Mouse (Mus musculus) layer of hippocampus, postnatal 10 days (tissue): ENCODE data around the gene Gpc5. TPM values are rescaled to one million over a fixed set of nuclear protein-coding genes. Genes with fewer than 3 reads are reported as not detected.

Experiments
- DNase-seq, 2 experiments: peaks; one replicate each; pipeline ENCODE4 v3.0.0; 2021; ENCODE audit warnings: low spot score in 2 of 2
- total RNA-seq, 2 experiments: library from RNA; stranded (reverse); gene quantifications; 2 replicates each; pipeline ENCODE4 v1.2.3; 2021

Gpc5 gene
- total RNA-seq, 2 experiments from 2014 or later = 35.6 to 40.9 TPM

DNA sequence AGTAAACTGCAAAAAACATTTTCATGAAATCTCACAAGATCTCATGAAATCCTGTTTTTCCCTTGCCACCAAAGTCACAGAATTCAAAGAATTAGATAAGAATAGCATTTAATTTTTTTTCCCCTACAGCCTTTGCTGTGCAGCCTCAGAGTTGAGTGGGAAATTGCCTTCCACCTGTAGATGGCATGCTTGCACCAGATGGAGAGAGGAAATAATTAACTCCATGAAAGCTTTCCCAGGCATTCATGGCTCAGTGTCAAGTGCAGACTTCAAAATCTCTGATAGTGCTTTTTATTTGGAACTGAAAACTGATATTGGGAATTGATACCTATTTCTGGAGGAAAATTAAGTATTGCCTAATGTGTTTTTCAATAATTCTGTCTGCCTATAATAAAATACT lies 393.1 kb downstream of the Gpc5 start:
- peak; percentile 60 to 68 for DNase-seq

DNA sequence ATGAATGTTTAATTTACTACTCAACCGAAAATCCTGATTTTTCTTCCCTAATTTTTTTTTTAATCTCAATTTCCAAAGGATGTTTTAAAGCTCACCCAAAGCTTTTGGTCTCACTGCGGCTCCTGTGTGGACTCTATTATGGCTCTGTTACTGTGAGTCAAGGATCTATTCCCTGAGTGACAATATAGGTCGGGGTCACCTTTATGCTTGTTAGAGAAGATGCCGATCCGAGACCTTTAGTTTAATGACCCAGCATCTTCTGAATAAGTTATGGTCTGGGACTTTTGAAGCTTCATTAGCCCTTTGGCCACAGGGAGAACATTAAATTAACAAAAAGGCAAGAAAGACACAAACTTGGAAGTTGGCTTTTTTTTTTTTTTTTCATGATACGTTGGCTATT lies 408.8 kb downstream of the Gpc5 start:
- no peak for DNase-seq

DNA sequence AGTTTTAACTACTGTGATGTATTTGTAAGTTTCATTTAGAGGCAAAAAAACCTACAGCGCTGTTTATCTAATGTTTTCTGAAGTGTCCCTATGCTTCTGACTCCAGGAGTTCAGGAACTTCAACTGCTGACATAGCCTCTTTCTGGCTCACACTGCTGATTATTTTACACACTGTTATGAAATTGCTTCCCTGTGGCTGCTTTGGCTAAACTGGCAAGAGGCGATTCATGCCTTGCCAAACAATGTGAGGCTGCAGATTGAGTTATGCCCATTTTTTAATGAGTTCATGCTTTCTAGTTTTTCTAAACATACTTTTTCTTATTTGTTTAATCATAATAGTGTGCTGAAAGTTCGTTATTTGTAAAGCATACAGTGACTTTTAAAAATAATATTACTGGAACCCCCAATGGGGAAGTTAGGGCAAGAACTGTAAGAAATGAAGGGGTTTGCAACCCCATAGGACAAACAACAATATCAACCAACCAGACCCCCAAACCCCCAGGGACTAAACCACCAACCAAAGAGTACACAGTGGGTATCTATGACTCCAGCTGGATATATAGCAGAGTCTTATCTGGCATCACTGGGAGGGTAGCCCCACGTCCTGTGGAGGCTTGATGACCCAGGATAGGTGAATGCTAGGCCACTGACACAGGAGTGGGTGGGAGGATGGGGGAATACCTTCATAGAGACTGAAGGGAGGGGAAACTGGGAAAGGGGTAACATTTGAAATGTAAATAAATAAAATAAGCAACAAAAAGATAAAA lies 454.7 kb downstream of the Gpc5 start:
- DNase-seq = no peak

DNA sequence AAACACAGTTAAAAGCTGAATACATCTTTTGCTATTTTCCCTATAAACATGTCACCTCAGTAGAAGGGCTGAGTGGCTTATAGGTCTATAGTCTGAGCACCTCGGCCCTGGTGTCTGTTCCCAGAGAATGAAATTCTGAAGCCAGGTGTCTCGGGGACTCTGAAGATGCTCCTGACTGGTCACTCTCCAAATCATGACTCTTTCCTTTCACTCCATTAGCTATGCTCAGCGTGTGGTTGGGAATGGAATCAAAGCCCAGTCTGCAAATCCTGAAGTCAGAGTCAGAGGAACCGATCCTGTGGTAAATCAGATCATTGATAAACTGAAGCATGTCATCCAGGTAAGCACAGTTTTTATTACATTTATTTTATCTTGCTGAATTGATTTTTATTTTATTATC lies 460.0 kb downstream of the Gpc5 start:
- DNase-seq = no peak

DNA sequence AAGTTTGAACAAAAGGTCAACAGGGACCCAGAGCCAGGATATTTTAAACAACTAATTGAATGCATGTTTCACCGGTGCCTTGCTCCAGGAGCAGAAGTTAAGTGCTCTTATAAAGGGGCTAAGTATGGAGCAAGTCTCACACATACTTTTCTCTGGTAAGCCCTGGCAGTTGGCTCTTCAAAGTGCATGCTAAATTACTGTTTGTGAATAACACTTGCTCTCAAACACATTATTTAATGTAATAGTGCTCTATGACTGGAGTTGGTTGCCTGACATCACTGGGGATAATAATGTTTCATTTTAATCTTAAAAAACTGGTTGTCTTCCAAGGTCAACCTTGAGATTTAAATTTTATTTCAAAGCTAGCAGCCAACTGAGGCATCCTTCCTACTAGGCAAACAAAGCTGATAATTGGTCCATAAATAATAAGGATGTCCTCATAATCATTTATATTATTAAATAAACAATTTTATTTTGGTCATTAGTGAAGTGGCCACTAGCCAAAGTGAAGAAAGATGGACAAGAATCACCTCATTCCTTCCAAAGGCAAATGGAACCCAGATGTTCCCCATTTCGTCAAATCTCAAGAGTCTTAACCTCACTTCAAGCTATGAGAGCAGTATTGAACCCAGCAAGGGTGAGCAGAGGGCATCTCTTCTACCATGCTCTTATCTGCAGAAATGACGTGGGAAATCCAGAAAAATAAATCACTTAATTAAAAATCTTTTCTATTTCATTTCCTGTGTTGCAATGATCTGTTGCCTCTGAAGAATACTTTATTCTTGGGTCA lies 488.6 kb downstream of the Gpc5 start:
- DNase-seq = no peak

DNA sequence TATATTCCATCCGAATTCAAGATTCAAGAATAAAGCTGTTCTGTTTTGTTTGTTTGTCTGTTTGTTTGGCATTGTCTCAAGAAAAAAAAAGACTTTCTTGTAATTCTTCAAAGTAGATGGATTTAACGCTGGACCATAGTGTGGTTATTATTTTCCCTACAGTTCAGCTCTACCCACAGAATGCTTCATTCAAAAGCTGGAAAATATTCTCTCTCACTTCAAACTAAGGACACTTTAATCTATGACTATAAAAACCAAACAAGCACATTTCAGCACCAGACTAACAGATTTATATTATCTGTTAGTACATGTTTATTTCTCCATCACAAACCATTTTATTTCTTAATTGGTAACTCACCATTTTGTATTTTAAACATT lies 489.2 kb downstream of the Gpc5 start:
- DNase-seq = no peak

DNA sequence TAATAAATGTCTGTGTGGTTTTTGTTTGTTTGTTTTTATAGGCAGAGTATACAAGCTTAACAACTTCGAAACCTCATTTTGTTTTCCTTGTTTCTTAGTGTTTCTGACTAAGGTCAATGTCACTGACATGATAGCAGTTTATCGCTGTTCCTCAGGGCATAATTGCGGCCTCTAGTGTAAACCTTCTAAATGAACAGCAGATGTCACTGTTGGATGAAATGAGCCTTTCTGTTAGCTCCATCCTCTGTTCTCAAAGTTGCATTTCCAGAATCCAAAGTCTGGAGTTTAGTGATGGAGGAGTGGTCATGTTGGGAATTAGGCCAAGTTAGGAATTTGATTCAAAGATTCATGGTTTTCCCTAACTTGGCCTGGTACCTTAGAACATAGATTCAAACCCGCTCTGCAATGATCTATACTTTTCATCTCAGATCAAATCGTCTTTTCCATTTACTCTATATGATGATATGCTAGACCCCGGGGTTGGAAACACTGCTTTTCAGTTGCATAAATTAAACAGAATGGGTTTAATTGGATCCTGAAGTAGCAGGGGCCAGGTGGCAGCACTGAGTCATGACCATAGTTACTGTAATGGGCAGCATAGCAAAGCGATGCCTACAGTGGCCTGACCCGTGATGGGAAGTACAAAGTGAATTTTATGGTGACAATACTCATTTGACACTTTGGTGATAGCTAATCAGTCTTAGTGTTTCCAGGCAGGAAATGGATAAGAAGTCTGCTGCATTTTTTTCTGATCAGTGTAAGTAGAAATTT lies 508.4 kb downstream of the Gpc5 start:
- DNase-seq = no peak

DNA sequence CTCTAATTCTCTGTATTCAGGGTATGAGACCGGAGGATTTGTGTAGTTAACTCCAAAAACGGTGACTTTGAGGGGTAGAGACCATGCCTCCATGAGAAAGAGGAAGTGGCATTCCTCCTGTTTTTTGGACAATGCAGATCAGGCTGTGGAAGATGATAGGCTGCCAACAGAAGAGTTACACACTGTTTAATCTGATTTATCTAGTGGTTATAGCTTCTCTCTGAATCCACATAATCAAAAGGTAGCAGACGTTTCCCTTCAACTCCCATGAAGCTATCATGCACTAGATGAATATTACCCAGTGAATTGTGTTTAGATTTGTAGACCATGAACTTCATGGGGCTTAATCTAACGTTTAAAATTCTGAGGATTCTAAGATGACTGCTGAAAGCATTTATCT lies 522.1 kb downstream of the Gpc5 start:
- DNase-seq = no peak

DNA sequence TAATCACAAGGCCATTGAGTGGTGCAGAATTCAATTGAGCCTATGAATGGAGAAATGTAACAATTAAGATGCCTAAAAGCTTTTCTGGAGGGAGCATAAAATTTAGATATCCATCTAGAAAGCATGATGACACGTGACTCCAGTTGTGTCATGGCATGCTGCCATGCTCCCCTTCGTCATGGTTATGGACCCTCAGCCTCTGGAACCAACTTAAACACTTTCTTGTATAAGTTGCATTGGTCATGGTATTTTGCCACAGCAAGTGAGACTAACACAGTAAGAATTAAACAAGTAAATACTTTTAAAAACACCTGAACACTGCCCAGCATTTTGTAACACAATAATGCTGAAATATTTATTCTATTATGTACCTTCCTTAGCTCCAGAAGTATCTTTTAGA lies 524.3 kb downstream of the Gpc5 start:
- DNase-seq = no peak

DNA sequence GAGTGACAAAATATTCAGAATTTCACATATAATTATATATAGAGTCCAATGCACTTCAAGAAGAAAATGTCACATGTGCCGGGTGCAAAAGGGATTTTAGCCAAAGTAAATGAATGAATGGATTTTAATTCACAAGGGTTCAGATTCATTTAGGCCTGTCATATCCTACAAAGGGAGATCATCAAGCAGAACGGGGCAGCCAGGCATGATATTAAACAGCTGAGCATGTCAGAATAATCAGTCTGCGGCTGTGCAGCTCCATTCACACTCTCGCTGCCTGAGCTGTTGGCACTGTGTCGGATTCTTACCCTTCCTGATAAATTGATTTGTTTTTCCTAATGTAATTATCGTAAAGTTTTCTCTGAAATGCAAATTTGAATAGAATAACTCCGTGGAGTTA lies 524.8 kb downstream of the Gpc5 start:
- DNase-seq = no peak

DNA sequence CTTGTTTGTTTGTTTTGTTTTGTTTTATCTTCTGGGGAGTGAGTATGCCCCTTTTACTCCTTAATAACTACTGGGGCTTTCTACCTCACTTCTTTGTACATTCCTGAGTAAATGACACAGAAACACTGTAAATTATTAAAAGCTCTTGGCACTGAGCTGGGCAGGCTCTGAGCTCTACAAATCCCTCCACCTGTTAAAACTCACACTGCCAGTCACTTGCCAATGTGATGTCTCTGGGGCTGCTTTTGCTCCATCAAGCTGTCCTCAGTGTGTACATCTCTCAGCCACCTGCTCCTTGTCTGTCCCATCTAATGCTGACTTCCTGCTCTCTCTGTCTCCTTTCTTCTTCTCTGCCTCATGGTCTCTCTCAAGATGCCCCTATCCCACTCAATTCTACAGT lies 528.5 kb downstream of the Gpc5 start:
- no peak for DNase-seq

DNA sequence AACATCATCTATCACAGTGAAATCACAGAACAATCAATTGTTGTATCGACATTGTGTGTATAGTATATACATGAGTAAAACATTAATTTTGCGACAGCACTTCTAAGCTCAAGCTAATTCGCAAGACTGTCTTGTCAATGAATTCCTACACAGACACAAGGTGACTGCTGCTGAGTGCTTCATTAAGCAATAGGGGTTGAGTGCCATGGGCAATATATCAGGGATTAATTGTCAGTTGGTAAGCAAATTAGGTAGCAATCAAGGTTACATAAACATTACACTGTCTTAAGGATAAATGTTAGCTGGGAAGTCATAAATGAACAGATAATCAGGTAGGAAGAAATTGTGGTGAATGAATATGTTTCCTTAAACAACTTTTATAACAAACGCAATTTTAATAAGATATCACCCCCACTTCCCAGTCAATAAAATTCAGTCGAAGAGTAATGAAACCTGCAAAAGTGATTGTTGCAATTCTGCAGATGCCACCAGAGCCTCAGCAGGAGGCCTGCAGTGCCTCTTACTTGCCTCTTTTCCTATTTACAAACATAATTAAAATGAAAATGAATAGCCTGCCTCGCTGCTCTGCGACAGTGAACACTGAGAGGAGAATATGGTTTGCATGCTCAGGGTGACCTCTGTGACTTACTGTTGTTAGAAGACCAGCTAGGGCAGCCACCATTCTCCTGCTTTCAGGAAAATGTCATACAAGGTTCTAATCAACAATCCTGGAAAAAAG lies 539.3 kb downstream of the Gpc5 start:
- no peak for DNase-seq

DNA sequence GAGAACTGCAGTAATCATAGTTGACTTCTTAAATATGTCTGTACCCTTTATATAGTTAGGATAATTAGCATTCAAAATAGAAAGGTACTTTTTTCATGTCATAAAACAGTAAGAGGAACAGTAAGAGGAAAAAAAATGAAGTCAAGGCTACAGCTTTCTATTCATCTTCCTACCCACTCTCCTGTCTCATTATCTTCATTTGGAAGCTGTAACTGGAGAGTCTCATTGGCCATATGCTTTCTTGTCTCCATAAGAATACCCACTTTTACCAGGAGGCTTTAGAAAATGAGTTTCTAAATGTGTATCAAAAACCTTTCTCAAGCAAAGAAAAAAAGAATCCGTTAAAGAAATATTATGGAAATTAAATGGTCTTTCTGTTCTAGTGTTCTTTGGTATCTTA lies 541.3 kb downstream of the Gpc5 start:
- no peak for DNase-seq

DNA sequence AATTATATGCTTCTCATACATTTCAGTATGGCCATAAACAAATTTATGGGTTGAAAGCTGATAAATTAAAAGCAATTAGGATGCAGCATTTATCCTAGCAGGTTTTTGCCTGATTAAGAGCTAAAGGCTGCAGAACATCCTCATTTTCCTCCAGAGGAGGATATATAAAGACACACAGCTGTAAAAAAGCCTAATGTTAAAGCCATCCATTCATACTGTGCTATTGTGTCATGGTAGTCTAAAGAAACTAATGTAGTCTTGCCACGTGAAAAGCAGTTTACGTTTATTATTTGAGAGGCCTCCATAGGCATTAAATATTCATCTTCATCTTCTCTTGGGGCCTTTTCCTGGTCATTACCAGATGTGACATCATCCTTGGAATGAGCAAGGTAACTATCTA lies 587.9 kb downstream of the Gpc5 start:
- no peak for DNase-seq

DNA sequence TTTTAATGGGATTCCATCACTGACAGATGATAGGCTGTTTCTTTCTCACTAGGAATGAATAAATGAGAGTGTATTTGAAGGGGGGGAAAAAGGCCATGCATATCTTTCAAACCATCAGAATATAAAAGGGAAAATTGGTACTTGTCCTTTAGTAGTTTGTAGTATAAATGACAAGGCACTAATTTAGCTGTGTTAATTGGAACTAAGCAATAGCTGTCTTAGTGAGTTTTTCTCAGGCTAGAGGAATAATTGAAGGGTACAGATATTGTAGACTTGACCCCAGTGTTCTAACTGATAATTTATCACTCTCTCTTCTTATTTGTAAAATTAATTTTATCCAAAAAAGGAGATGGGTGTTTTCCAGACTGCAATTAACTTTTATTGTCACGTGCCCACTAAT lies 654.0 kb downstream of the Gpc5 start:
- no peak for DNase-seq

DNA sequence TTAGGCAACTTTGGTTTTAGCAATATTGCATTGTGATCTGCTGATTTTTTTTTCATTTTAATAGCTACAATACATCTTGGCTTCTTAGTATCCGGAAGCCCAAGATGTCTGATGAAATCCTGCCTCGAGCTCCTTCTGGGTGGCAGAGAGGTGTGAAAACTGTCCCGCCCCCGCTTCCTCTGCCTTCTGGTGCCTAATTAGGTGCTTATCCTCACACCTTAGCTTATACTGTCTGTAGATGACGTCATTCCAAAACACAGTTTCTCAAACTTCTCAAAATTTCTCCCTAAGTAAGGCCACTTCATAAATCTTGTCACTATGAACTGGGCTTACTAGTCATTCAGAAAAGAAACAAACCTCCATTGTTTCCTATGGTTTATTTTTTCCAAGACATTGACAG lies 668.2 kb downstream of the Gpc5 start:
- no peak for DNase-seq

DNA sequence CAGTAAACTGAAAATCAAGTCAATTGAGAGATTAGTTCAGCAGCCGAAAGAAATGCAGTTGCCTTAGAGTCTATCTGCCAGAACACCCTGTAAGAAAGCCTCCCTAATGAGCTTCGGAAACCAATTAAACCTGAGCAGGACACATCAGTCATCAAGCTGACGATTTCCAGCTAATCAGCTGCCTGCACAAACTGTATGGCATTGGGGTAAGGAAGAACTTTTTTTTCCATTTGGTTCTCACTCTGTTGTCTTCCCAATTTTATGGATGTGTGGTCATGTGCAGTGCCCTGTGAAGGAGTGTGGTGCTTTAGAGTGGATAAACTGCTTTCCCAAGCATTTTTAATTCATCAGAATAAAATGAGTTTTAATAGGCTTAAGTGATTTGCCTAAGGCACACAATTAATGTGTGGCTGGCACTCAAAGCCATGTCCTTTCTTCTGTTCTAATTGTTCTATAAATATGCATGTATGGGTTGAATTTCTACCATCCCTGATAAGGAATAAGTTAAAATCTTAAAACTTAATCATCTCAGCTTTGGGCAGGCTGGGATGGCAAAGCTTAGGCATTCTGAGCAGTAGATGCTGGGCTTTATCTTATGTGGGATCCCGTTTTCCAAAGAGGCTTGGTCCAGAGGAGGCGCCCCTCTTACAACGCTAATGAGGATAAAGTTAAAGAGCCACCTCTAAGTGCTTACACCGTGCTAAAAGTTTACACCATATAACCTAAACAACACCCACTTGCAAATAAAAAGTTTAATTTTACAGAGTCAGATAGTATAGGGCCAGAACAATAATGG lies 687.6 kb downstream of the Gpc5 start:
- no peak for DNase-seq

DNA sequence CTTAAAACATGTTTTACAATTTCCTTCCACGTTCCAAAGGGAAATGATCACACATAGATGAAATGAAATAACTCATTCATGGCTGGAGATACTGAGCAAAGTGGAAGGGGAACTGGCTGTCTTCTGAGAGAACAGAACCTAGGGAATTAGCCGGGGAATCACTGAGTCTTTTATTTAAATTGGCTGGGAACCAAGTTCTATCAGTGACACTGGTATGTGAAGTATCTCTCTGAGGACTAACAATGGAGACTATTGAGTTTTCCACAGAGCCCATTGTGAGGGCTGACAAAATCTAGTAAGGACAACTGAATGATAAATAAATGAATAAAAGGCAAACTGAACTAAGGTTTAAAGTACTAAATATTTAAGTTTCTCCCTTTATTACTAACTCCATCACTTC lies 712.7 kb downstream of the Gpc5 start:
- DNase-seq = no peak

DNA sequence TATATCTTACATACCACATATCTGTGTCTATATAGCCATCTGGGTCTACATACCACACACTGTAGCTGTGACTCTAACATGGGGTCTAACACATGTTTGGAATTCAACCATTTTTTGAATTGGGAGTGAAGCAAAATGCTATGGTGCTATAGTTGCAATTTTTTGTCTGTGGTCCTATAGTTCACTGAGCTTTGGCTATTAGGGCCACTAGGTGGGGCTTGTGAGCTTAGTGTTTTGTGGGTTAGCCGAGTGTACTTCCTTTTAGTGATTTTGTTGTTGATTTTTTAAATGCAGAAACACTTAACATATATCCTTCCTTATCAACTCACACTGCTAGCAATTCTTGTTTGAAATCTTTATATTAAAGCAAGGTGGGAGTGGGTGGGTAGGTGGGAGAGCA lies 727.0 kb downstream of the Gpc5 start:
- DNase-seq = peak in 1 of 2 experiments; percentile 15

DNA sequence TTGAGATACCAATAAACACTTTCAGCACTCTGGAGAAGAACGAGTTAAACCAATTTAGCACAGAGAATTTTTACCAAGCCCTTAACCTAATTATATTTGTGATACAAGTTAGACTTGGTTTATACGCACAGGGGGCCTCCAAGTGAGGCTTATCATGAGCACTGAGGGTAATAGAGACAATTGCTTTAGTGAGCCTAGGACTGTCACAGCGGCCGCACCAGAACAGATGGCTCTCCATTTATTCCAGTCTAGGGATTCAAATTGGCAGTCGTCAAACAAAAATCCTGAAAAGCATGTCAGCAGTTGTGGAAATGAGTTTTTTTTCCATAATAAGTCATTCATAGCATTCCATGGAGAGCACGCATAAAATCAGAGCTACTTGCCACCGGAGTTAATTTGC lies 729.6 kb downstream of the Gpc5 start:
- peak; percentile 16 to 26 for DNase-seq

DNA sequence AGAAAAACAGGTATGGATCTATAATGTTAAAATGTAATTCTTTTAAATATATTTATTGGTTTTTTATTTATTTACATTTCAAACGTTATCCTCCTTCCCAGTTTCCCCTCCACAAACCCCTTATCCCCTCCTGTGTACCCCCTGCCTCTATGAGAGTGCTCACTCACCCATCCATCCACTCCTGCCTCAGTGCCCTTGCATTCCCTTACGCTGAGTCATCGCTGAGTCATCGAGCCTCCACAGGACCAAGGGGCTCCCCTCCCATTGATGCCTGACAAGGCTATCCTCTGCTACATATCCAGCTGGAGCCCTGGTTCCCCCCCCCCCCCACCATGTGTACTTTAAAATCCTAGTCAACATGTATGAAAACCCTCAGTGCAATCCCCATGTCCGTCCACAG lies 738.5 kb downstream of the Gpc5 start:
- no peak for DNase-seq
